Mouse (Mus musculus) adrenal gland, postnatal 36 days (tissue): Measurements from ENCODE around the gene 2310022B05Rik. TPM values are rescaled to one million over a fixed set of nuclear protein-coding genes. Genes with fewer than 3 reads are reported as not detected.

Experiments used
- DNase-seq, 2 experiments: peaks; one replicate each; pipeline ENCODE4 v3.0.0; 2021; ENCODE audit warnings: mixed read lengths in 1 of 2
- total RNA-seq, 2 experiments: library from RNA; stranded (reverse); gene quantifications; 2 replicates each; pipeline ENCODE4 v1.2.3; 2021

Gene 2310022B05Rik
- total RNA-seq, 2 experiments from 2014 or later, result 38.9 to 47.8 TPM

GRCm38 (mm10) chr8:124661781-124662180 lies 1.4 kb downstream of the 2310022B05Rik start:
- no peak for DNase-seq

- peak; percentile 94 to 95 for DNase-seq
Observed at GRCm38 (mm10) chr8:124658415-124658814, 4.8 kb downstream of the 2310022B05Rik start.

DNA sequence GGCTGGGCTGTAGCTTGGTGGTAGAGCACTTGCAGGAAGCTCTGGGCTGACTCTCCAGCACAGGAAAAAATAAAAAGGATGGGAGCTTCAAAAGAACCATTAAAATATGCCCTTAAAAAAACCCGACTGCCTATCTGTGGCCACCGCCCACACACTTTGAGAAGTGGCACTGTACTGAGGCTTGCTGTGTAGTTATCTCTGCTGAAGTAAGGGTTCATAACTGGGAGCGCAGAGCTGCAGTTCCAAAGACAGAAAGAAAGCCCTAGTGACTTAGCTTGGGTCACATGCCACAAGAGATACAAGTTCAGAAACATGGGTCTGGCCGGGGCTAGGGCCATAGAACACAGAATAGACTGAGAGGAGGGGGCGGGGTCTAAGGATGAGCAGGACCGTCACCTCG lies 5.2 kb downstream of the 2310022B05Rik start:
- DNase-seq, result no peak

- peak in 1 of 2 experiments; percentile 33 for DNase-seq
Observed at GRCm38 (mm10) chr8:124653568-124654475, 9.3 kb downstream of the 2310022B05Rik start.

GRCm38 (mm10) chr8:124652546-124652945 lies 10.6 kb downstream of the 2310022B05Rik start:
- DNase-seq, result no peak

GRCm38 (mm10) chr8:124651776-124652175 lies 11.4 kb downstream of the 2310022B05Rik start:
- DNase-seq, result no peak

DNA sequence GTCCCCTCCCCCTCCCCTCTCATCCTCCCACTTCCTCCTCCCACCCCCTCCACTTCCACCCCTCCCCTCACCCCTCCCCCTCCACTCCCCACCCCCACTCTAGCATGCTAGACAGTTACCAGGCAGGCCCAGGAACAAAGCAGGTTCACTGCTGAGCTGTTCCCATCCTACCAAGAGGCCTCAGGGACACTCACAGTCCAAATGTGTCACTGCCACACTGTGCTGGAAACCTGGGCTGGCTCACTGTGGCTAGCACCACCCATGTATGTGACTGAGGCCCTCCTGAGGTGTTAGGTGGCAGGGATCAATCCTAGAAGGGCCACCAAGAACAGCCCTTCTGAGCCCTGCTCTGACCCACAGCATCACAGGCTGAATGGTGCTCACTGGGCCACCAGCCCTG lies 14.9 kb downstream of the 2310022B05Rik start:
- no peak for DNase-seq

DNA sequence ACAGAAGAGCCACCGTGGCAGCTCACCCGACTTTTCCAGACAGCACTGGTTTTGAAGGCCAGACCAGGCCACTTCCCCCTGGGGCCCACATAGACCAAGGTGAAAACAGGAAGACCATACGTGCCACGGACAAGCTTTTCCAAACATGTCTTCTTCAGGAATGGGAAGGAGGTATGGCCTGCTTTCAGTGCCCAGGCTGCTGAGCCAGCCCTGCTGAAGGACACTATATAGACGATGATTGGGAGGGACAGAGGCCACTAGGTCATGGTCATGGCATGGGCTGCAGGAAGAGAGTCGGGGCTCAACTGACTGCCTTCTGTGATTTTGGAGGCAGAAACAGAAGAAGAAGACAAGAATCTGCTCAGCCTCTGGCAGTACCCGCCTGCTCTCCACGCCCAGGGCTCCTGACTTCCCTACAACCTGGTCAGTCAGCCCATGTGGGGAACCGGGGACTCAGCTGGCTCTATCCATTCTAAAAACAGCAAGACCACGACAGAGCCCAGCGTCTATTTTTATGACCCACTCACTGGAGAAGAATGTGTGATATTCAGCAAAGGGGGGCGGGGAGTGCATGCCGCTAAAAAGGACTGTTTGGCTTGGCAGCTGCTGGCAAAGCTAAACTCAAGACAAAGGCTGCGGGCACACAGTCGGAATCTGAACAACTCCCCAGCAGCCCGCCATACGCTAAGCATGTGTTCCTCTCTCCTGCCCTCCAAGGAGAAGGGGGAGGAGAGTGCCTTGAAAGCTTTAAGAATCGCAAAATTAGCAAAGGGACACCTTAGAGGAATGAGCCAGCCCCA lies 19.4 kb downstream of the 2310022B05Rik start:
- DNase-seq, result peak; percentile 68 to 78

GRCm38 (mm10) chr8:124641599-124641998 lies 21.6 kb downstream of the 2310022B05Rik start:
- peak; percentile 53 to 55 for DNase-seq

DNA sequence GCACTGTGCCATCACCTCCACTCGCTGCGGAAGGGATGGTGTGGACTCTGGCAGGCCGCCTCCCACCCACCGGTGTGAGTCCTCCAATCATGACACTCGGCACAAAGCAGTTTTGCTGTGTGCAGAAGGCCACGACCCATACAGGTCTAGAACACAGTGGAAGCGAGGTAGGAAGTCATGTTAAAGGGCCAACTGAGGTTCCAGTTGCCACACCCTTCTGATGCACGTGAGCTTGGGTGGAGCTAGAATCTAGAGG lies 28.0 kb downstream of the 2310022B05Rik start:
- no peak for DNase-seq

- no peak for DNase-seq
Observed at GRCm38 (mm10) chr8:124634411-124635246, 28.5 kb downstream of the 2310022B05Rik start.

DNA sequence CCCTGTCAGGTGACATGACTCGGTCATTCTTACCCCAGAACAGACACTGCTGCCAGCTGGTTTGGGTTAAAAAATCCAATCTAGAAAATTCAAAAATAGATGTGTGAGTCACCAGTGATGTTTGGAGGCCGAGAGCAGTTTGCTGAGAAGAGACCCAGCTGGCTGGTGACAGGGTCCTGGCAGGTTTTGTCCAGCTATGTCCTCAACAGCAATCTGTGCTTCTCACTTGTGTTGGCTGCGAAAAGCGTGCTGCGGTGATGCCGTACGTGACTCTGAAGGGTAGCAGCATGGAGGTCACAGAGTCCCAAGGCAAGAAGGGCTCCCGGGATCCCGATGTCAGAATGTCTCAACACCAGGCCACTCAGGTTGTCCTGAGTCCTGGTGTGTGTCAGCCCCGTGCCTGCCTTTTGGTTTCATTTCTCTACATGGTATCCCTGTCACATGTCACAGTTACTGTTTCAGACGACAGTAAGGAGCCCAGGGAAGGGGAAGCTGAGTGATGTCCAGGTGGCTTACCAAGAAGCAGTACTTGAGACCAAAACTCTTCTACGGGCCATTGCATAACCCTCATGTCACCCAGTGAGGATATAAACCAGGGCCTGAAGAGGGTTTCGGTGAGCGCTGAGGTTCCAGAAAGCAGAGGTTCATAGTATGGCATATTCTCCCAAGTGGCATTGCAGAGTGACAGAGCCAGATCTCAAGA lies 30.0 kb downstream of the 2310022B05Rik start:
- peak; percentile 61 to 65 for DNase-seq

DNA sequence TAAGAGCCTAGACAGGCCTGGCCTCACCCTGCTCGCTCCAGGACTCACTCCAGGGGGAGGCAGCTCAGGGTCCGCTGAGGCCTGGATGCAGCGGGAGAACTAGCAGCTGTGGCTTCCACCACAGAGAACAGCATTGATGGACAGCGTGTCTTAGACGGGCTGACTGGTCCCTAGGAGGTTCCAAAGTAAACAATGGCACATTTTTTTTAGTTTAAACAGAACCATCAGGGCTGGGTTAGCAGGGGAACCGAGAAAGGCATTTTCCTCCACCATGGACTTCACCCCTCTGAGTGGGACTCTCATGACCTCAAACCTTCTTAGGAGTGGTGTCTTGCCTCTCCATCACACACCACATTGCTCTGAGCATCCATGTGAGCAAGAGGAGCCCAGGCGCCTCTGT lies 31.2 kb downstream of the 2310022B05Rik start:
- no peak for DNase-seq

DNA sequence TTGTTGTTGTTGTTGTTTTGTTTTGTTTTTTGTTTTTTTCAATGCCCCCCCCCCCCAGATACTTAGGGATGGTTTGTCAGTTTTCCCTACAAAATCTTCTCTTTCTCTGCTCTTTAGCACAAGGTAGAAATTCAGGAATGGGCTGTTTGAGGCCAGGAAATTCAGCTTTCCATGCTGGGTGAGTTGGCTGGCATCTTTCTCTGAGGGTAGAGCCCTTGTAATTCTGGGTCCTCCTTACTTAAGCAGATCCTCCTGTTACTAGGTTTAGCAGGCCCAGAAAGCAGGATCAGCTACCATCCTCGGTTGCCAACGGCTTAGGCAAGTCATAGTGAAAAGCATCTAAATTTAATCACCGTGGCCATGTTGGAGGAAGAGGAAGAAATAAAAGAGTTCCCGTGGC lies 32.3 kb downstream of the 2310022B05Rik start:
- no peak for DNase-seq

- no peak for DNase-seq
Observed at GRCm38 (mm10) chr8:124630489-124630888, 32.7 kb downstream of the 2310022B05Rik start.

DNA sequence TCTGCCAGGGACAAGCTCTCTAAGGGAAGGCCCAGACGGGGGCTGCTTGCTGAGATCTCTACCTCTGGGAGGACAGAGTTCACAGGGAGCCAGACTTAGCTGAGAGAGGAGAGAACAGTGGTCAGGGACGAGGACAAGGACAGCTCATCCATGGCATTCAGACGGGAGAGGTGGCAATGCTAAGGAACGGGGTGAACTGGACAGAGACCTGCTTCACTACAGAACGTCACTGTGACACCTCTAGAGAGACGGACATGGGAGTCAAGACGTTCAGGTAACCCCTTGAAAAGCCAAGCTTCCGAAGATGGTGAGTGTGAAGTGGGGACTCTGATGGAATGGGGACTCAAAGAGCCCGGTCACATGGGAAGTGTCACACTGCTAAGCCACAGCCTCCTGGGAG lies 36.9 kb downstream of the 2310022B05Rik start:
- DNase-seq, result no peak

DNA sequence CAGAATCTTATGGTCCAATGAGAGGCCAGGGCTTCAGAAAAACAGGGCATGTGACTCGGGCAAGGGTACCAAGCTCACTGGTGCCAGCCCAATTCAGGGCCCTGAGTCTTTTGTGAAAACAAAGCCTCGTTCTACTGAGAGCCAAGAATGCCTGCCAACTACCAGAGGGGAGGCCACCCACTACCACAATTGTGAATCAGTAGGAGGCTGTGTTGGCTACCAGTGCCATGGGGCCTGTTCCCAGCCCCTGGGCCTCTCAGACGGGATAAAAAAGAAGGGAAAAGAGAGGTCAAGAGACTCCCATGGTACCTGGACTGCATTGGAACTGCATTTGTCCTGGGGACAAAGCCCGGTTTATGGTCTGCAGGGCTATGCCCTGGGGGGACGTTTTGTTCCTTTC lies 41.9 kb downstream of the 2310022B05Rik start:
- no peak for DNase-seq

DNA sequence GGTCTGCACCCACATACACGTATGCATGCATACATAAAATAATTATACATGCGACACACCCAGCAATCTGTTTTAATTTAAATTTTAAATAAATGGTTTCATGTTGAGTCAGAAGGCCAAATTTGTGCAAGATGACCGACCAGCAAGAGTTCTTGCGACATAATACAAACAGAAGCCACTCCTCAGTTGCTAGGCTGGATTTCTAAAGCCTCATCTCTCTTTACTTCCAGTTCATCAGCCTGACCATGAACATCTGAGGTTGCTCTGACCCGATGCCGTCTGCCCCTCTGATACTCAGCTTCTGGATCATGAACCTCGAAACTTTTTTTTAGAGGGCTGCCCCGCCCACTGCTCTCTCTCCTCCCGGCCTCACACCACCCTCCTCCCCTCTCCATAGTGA lies 44.9 kb downstream of the 2310022B05Rik start:
- peak in 1 of 2 experiments; percentile 42 for DNase-seq

DNA sequence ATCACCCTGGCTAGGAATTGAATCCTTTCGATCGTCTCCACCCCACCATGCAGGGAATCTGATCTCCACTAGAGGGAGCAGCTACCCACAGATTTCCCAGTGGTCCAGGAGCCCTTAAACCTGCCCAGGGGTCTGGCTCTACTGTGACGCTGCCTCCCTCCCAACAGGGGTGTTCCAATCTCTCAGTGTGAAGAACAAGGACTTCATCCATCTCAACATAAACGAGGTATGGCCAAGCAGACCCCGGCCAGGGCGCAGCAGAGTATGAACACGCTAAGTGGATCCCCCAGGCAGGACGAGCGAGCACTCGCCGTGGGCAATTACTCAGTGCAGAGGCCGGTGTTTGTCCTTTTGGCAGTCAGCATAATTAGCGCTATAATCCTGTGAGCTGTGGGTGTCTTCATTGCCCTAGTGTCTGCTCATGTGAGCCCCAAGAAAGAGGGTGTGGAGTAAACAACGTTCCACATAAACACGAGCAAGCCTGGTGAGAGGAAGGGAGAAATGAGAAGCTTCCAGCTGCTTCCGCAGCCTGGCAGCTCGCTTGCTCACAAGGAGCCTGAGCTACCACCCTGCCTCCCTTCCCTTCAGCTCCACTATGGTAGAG lies 45.8 kb downstream of the 2310022B05Rik start:
- peak; percentile 75 to 86 for DNase-seq

GRCm38 (mm10) chr8:124614325-124614724 lies 48.8 kb downstream of the 2310022B05Rik start:
- DNase-seq, result no peak

- DNase-seq, result no peak
Observed at GRCm38 (mm10) chr8:124608972-124609353, 54.2 kb downstream of the 2310022B05Rik start.
